Mouse (Mus musculus) CH12.LX (cell line): ENCODE measurements at regions not wholly inside any gene's neighbourhood (a gene's known extent, or its start where the extent isn't known, plus 50 kb on each side); places are given as distances from the start of the nearest gene placed in this dataset.

Experiments
- CTCF ChIP-seq, 2 experiments: IDR thresholded peaks in 1 of 2; conservative IDR thresholded peaks in 1 of 2; 2 replicates each; pipeline ENCODE4 v1.5.1; 2011 to 2012; ENCODE audit warnings: low read depth in 2 of 2, low read length in 2 of 2, improper control_type of control experiment in 1 of 2, inconsistent platforms in 1 of 2, mild to moderate bottlenecking in 1 of 2, moderate library complexity in 1 of 2
- EP300 ChIP-seq: IDR thresholded peaks from 2 replicates; pipeline ENCODE4 v1.6.1; 2011; ENCODE audit warnings: low read length, improper control_type of control experiment
- MEF2A ChIP-seq: IDR thresholded peaks from 2 replicates; pipeline ENCODE4 v1.6.1; 2014; ENCODE audit warnings: low read depth, mild to moderate bottlenecking, inconsistent platforms, low read length, improper control_type of control experiment, borderline replicate concordance
- MXI1 ChIP-seq: IDR thresholded peaks from 2 replicates; pipeline ENCODE4 v1.6.1; 2011; ENCODE audit warnings: mild to moderate bottlenecking, low read depth, low read length, improper control_type of control experiment
- POLR2A ChIP-seq: IDR thresholded peaks from 2 replicates; pipeline ENCODE4 v1.6.1; 2011; ENCODE audit warnings: low read depth, mild to moderate bottlenecking, improper control_type of control experiment, low read length
- SIN3A ChIP-seq: IDR thresholded peaks from 2 replicates; pipeline ENCODE4 v1.6.1; 2012; ENCODE audit warnings: low read length, improper control_type of control experiment, inconsistent platforms

DNA sequence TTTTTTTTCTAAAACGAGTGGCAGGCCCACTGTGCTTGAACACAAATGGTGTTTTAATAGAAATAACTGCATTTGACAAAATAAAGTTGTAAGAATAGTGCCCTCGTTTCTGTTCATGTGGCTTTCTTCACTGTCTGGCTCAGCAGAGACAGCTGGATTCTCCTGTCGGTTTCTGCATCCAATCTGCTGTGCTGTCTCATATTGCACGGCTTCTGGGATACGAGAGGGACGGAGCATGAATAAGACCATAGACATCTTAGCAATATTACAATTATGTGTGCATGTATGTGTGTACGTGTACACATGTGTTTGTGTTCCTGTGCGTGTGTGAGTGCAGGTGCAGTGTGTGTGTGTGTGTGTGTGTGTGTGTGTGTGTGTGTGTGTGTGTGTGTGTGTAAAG, 54.7 kb upstream of the Lrfn2 start:
- TF ChIP-seq MEF2A = no peak
- TF ChIP-seq EP300 = no peak
- TF ChIP-seq POLR2A = no peak
- no peak for TF ChIP-seq SIN3A
- TF ChIP-seq CTCF (conservative IDR thresholded peaks at IDR 0.05 in 1 of 2, IDR thresholded peaks at IDR 0.05 in 1 of 2; ENCODE audit: low read depth in 2 of 2, low read length in 2 of 2) = no peak
- TF ChIP-seq MXI1 = no peak
